Mouse (Mus musculus) heart, embryonic 16.5 days (tissue): ENCODE results near the gene Spg7. TPM values are rescaled to one million over a fixed set of nuclear protein-coding genes. Genes with fewer than 3 reads are reported as not detected.
"Not testable (repeated sequence)": the region's sequence is repeated elsewhere in the genome, so short reads cannot be mapped to it uniquely, and the experiment has no call there.

Experiments
- ATAC-seq: fragments of 200-750 bp; cut with Nextera tagmentation; replicated peaks from 2 replicates; pipeline ENCODE4 v1.8.0; 2017; ENCODE audit warnings: moderate number of reproducible peaks; ENCODE audit not compliant: insufficient read depth, low FRiP score; ENCODE audit errors: extremely low read depth
- H3K27ac ChIP-seq: fragments of 300-500 bp; sonication (generic); 2 replicates; pipeline ENCODE4 v1.5.1; 2014; ENCODE audit warnings: mild to moderate bottlenecking, low read length, control low read depth, moderate library complexity
- H3K27me3 ChIP-seq: fragments of 300-500 bp; sonication (generic); 2 replicates; pipeline ENCODE4 v1.6.1; 2014; ENCODE audit warnings: low read length, mixed read lengths; ENCODE audit not compliant: control insufficient read depth, insufficient read depth
- H3K36me3 ChIP-seq: fragments of 300-500 bp; sonication (generic); 2 replicates; pipeline ENCODE4 v1.6.1; 2014; ENCODE audit not compliant: control insufficient read depth, insufficient read depth
- H3K4me1 ChIP-seq: fragments of 300-500 bp; sonication (generic); 2 replicates; pipeline ENCODE4 v1.6.1; 2014; ENCODE audit warnings: low read length, mixed read lengths; ENCODE audit not compliant: control insufficient read depth, insufficient read depth
- H3K4me2 ChIP-seq: fragments of 300-500 bp; sonication (generic); 2 replicates; pipeline ENCODE4 v1.6.1; 2014; ENCODE audit warnings: low read depth, mild to moderate bottlenecking, control low read depth, low read length
- H3K4me3 ChIP-seq: fragments of 300-500 bp; sonication (generic); 2 replicates; pipeline ENCODE4 v1.5.1; 2014; ENCODE audit warnings: mild to moderate bottlenecking, control low read depth, low read length
- H3K9ac ChIP-seq: fragments of 300-500 bp; sonication (generic); 2 replicates; pipeline ENCODE4 v1.6.1; 2014; ENCODE audit warnings: low read length, control low read depth
- H3K9me3 ChIP-seq: fragments of 300-500 bp; sonication (generic); replicated peaks from 2 replicates; pipeline ENCODE4 v1.6.1; 2016; ENCODE audit warnings: low read length; ENCODE audit not compliant: control insufficient read depth
- WGBS: fragments of 180-500 bp; shearing (Covaris S2); extraction: QIAGEN DNeasy Blood & Tissue Kit; methylation state at CpG from one replicate; pipeline ENCODE4 v1.1.7; 2014; 5-methylcytosine and 5-hydroxymethylcytosine counted together
- polyA plus RNA-seq: library from polyadenylated mRNA; unstranded; fragments of >200 nt; fragmentation: Nextera tagmentation; extraction: Ambion mirVana; gene quantifications from 2 replicates; pipeline ENCODE4 v1.2.1, GENCODE M21; 2015

Gene Spg7
- polyA plus RNA-seq, 1 experiment from 2014 or later, result 71.0 TPM

DNA sequence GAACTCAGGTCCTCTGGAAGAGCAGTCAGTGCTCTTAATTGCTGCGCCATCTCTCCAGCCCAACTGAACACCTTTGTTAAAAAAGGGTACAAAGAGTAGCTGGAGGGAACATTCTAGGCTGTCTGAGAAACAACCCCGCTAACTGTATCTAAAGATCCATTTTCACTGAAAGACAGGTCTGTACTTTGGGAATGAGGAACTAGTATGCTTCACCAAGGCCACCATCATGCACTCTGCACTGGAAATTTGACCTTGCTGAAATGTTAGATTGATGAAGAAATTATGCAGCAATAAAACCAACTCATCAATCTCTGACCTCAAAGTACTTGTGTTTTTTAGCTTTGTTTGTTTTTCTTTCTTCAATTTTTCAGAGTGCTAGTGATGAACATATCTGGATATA, 38.5 kb upstream of the Spg7 start:
- no peak for ATAC-seq
- Histone ChIP-seq H3K36me3 (no peaks in the 10 kb centered on the region), H3K4me1 (peaks cover 32% of the 10 kb centered on the region), H3K9ac (no peak overlapping the region), H3K27me3 (no peaks in the 10 kb centered on the region), H3K27ac (no peak overlapping the region), H3K9me3 (no peaks in the 10 kb centered on the region), H3K4me2 (no peak overlapping the region), H3K4me3 (no peak overlapping the region)
- 100% methylated on average over 2 of the region's 2 CpGs for WGBS

DNA sequence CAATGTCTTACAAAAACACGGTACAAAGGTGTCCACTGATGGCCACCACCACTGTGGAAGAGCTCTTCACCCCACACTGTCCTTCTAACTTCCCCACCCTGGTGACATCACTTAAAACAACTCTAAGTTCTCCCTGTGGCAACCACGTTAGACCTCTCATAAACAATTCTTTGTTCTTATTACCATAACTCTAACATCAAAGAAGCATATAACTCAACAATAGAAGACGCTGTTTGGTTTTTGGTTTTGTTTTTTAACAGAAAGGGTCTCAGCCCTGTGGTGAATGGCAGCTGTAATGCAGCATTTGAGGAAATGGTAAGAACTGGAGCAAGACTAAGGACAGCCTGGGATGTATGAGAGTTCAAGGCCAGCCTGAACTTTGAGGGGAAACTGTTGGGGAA, 36.8 kb upstream of the Spg7 start:
- no peak overlapping the region for H3K4me2 ChIP-seq
- no peaks in the 10 kb centered on the region for H3K27me3 ChIP-seq
- H3K4me1 ChIP-seq, result peaks cover 21% of the 10 kb centered on the region
- no peak overlapping the region for H3K9ac ChIP-seq
- no peak for ATAC-seq
- H3K36me3 ChIP-seq, result no peaks in the 10 kb centered on the region
- 79% methylated on average over 3 of the region's 3 CpGs for WGBS
- no peak overlapping the region for H3K27ac ChIP-seq
- H3K4me3 ChIP-seq, result no peak overlapping the region
- H3K9me3 ChIP-seq, result no peaks in the 10 kb centered on the region

DNA sequence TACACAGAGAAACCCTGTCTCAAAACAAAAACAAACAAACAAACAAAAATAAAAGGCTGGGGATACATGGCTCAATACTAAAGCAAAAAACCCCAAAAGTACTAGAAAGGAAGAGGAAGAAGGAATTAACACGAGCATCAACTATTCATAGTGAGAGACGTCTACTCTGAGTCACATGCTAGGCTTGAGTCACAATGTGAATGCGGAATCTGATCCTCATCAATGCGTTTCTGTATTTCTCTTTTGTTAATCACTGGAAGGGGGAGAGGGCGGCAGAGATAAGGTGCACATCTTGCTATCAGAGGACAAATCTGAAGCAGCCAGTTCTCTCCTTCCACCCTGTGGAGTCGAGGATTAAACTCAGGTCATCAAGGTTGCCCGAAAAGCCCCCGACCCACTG, 35.0 kb upstream of the Spg7 start:
- H3K27me3 ChIP-seq, result no peaks in the 10 kb centered on the region
- ATAC-seq, result no peak
- H3K9me3 ChIP-seq, result no peaks in the 10 kb centered on the region
- no peaks in the 10 kb centered on the region for H3K36me3 ChIP-seq
- no peak overlapping the region for H3K9ac ChIP-seq
- H3K4me1 ChIP-seq, result peaks cover 14% of the 10 kb centered on the region
- no peak overlapping the region for H3K4me3 ChIP-seq
- WGBS, result 87% methylated on average over 8 of the region's 8 CpGs
- H3K27ac ChIP-seq, result no peak overlapping the region
- H3K4me2 ChIP-seq, result no peak overlapping the region

DNA sequence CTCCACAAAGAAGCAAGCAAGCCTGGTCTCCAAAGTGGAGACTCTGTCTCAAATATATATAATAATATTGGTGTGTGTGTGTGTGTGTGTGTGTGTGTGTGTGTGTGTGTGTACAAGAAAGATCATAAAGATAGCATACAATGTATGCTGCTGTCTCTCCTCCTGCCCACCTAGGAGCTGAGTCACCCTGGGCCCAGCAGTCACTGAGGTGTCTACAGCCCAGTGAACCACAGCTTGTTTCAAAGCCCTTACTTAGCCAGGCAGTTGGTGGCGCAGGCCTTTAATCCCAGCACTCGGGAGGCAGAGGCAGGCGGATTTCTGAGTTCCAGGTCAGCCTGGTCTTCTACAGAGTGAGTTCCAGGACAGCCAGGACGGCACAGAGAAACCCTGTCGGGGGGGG, 32.7 kb upstream of the Spg7 start:
- H3K27me3 ChIP-seq, H3K9me3 ChIP-seq, ATAC-seq, H3K4me2 ChIP-seq, H3K4me3 ChIP-seq, H3K36me3 ChIP-seq, H3K9ac ChIP-seq, H3K27ac ChIP-seq: not testable (repeated sequence)
- 74% methylated on average over 4 of the region's 5 CpGs for WGBS
- H3K4me1 ChIP-seq, result peaks cover 23% of the 10 kb centered on the region

DNA sequence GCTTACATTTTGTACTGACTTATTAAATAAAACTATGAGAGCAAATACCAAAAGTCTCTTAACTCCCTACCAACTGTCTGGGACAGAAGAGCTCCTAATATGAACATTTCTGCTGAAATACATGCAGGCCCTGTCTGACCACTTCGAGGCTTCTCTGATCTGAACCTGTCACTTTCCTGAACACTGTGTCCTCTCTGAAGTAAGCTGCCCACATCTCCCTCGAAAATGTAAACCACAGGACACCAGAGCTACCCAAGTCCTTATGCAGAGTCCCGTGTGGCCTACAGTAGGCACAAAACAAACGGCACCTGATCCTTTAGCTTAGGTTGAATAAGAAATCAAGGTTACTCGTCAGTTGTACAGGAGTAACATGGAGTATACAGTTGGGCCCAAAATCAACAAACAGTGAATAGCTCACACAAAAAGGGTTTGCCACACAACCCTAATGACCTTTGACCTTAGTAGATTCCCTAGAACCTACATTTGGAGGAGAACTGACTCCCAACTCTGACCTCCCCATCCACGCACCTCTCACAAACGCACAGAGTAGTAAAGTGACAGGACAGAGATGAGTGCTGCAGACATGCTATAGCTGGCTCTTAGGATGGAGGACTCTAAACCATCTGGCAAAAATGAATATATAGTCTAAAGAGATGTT, 31.3 kb upstream of the Spg7 start:
- Histone ChIP-seq H3K4me1 (peaks cover 28% of the 10 kb centered on the region), H3K4me2 (no peak overlapping the region), H3K27ac (no peak overlapping the region), H3K9ac (no peak overlapping the region), H3K9me3 (no peaks in the 10 kb centered on the region), H3K4me3 (no peak overlapping the region), H3K36me3 (no peaks in the 10 kb centered on the region), H3K27me3 (no peaks in the 10 kb centered on the region)
- 79% methylated on average over 7 of the region's 7 CpGs for WGBS
- no peak for ATAC-seq

DNA sequence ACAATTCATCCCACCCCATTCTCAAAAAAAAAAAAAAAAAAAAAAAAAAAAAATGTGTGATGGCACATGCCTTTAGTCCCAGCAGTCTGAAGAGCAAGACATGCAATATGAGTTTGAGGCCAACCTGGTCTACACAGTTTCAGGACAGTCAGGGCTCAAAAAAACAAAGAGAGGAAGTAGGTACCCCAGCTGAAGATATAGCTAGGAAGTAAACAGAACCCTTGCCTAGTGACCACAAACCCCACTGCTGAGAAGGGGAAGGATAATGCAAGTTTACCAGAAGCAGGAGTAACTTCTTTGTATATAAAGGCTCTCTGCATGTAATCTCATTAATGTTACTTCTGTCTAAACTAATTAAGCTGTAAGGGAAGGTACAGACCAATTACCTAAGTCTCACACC, 30.0 kb upstream of the Spg7 start:
- 0 out of 2 replicates have a peak, but pooled peaks have one; percentile 29 for ATAC-seq
- no peak overlapping the region for H3K9ac ChIP-seq
- H3K4me2 ChIP-seq, result no peak overlapping the region
- no peak overlapping the region; the same call in 1 of the 2 replicates for H3K27ac ChIP-seq
- H3K4me1 ChIP-seq, result peaks cover 38% of the 10 kb centered on the region
- no peak overlapping the region for H3K4me3 ChIP-seq
- no peaks in the 10 kb centered on the region for H3K9me3 ChIP-seq
- no peaks in the 10 kb centered on the region for H3K36me3 ChIP-seq
- H3K27me3 ChIP-seq, result no peaks in the 10 kb centered on the region

DNA sequence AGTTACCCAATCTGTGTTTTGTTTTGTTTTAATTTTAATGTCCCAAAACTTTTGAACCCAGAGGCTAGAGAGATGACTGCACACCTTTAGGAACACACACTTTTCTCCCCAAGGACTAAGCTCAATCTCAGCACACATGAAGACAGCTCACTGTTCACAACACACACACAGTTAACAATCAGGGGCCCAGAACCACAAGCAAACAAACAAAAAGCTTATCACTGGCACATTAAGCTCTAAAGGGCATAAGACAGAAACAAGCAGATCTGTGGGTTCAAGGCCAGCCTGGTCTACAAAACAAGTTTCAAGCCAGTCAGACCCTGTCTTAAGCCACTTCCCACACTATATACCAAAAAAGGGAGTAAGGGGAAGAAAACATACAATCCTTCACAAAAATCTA, 29.3 kb upstream of the Spg7 start:
- Histone ChIP-seq H3K4me2 (no peak overlapping the region), H3K9ac (no peak overlapping the region), H3K4me1 (peaks cover 41% of the 10 kb centered on the region), H3K36me3 (no peaks in the 10 kb centered on the region), H3K9me3 (no peaks in the 10 kb centered on the region), H3K27me3 (no peaks in the 10 kb centered on the region), H3K27ac (peak overlapping the region; percentile 53), H3K4me3 (no peak overlapping the region)
- no peak for ATAC-seq

DNA sequence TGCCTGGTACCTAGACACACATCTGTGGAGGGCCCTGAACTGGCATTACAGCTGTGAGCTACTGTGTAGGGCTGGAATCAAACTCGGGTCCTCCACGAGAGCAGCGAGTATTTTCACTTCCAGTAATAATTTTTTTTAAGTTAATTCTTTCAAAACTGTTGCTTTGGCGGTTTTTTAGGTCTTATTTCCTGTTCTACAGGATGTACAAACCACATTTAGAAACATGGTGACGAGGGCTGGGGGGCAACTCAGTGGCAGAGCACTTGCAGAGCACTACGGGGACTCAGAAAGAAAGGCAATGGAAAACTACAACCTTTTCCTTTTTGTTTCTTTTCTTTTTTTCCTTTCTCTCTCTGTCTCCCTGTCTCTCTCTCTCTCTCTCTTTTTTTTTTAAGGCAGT, 28.6 kb upstream of the Spg7 start:
- Histone ChIP-seq H3K4me1 (peaks cover 43% of the 10 kb centered on the region), H3K27ac (peak overlapping the region; percentile 45; the same call in 1 of the 2 replicates), H3K36me3 (no peaks in the 10 kb centered on the region), H3K4me2 (peak overlapping the region; percentile 4; the same call in 1 of the 2 replicates), H3K27me3 (no peaks in the 10 kb centered on the region), H3K4me3 (no peak overlapping the region), H3K9me3 (no peaks in the 10 kb centered on the region), H3K9ac (no peak overlapping the region)
- WGBS, result 62% methylated on average over 6 of the region's 6 CpGs
- ATAC-seq, result no peak

DNA sequence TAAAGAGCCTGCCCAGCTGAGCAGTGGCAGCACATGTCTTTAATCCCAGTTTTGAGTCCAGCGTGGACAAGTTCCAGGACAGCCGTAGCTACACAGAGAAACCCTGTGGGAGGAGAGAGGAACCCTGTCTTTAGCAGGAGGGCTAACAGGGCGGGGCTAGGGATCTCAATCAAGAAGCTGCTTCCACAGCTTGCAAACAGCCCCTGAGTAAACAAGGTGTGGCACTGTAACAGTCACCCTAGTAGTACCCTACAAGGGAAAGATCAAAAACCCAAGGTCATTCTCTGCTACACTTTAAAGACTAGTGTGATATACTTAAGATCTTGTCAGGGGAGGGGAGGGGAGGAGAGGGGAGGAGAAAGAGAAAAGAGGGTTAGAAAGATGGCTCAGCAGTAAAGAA, 25.8 kb upstream of the Spg7 start:
- peak overlapping the region; percentile 51 for H3K9ac ChIP-seq
- 31% methylated on average over 3 of the region's 3 CpGs for WGBS

More for the DNA sequence above, 25.8 kb upstream of the Spg7 start:
- peaks cover 60% of the 10 kb centered on the region for H3K4me1 ChIP-seq
- H3K9me3 ChIP-seq, result no peaks in the 10 kb centered on the region
- H3K27ac ChIP-seq, result peak overlapping the region; percentile 46
- H3K36me3 ChIP-seq, result no peaks in the 10 kb centered on the region
- ATAC-seq, result no peak
- H3K27me3 ChIP-seq, result no peaks in the 10 kb centered on the region
- 0 out of 2 replicates have a peak overlapping the region, but pooled peaks have one; percentile 13 for H3K4me2 ChIP-seq
- no peak overlapping the region for H3K4me3 ChIP-seq
